Mouse (Mus musculus) olfactory bulb, adult 2 months (tissue): ENCODE results near the gene Pwp2. TPM values are rescaled to one million over a fixed set of nuclear protein-coding genes. Genes with fewer than 3 reads are reported as not detected.

Experiments used
- H3K27ac ChIP-seq: fragments of 200-500 bp; 2 replicates; pipeline ENCODE4 v1.5.1; 2012; ENCODE audit warnings: low read depth, low read length; ENCODE audit not compliant: insufficient read depth
- H3K4me1 ChIP-seq: fragments of 200-500 bp; 2 replicates; pipeline ENCODE4 v1.6.1; 2012; ENCODE audit warnings: low read length; ENCODE audit not compliant: control insufficient read depth, insufficient read depth
- H3K4me3 ChIP-seq: fragments of 200-500 bp; 2 replicates; pipeline ENCODE4 v1.5.1; 2012; ENCODE audit warnings: mild to moderate bottlenecking, low read depth, low read length, moderate library complexity; ENCODE audit not compliant: insufficient read depth
- CTCF ChIP-seq: fragments of 200-500 bp; IDR thresholded peaks from 2 replicates; pipeline ENCODE4 v1.5.1; 2012; ENCODE audit warnings: low read depth, mild to moderate bottlenecking, low read length, moderate library complexity; ENCODE audit not compliant: insufficient read depth
- POLR2A ChIP-seq: fragments of 200-500 bp; IDR thresholded peaks from 2 replicates; pipeline ENCODE4 v1.6.1; 2012; ENCODE audit warnings: mild to moderate bottlenecking, low read depth, low read length, moderate library complexity; ENCODE audit not compliant: insufficient read depth
- WGBS: fragments of 180-500 bp; shearing (Covaris S2); methylation state at CpG from one replicate; pipeline ENCODE4 v1.1.7; 2018; 5-methylcytosine and 5-hydroxymethylcytosine counted together
- polyA plus RNA-seq: library from polyadenylated mRNA; stranded (reverse); fragments of >200 nt; gene quantifications from 2 replicates; pipeline ENCODE4 v1.2.4, GENCODE M21; 2012; ENCODE audit warnings: low replicate concordance; ENCODE audit not compliant: missing spikeins, insufficient read depth, insufficient read length

Pwp2 gene
- polyA plus RNA-seq, 1 experiment = not detected

GRCm38 (mm10) chr10:78182321-78182720, 2.6 kb downstream of the Pwp2 start:
- Histone ChIP-seq H3K4me3 (no peak overlapping the region), H3K4me1 (peaks cover 5% of the 10 kb centered on the region), H3K27ac (no peak overlapping the region)
- WGBS = 94% methylated on average over 17 of the region's 17 CpGs
- TF ChIP-seq CTCF (no peak), POLR2A (no peak)

- no peak overlapping the region for H3K27ac ChIP-seq
- H3K4me1 ChIP-seq = no peaks in the 10 kb centered on the region
- WGBS = 95% methylated on average over 5 of the region's 5 CpGs
- TF ChIP-seq POLR2A = no peak
- TF ChIP-seq CTCF = no peak
- no peak overlapping the region for H3K4me3 ChIP-seq
These were observed 10.5 kb downstream of the Pwp2 start for GRCm38 (mm10) chr10:78174474-78174873.

GRCm38 (mm10) chr10:78171581-78171980, 13.4 kb downstream of the Pwp2 start:
- peaks cover 7% of the 10 kb centered on the region for H3K4me1 ChIP-seq
- 92% methylated on average over 9 of the region's 9 CpGs for WGBS
- TF ChIP-seq CTCF = no peak
- TF ChIP-seq POLR2A = no peak
- H3K27ac ChIP-seq = no peak overlapping the region
- H3K4me3 ChIP-seq = no peak overlapping the region

GRCm38 (mm10) chr10:78171057-78171456, 13.9 kb downstream of the Pwp2 start:
- peaks cover 7% of the 10 kb centered on the region for H3K4me1 ChIP-seq
- H3K27ac ChIP-seq = no peak overlapping the region
- 93% methylated on average over 7 of the region's 7 CpGs for WGBS
- no peak for TF ChIP-seq POLR2A
- TF ChIP-seq CTCF = no peak
- no peak overlapping the region for H3K4me3 ChIP-seq

- 50% methylated on average over 2 of the region's 2 CpGs for WGBS
- Histone ChIP-seq H3K4me1 (peaks cover 7% of the 10 kb centered on the region), H3K27ac (no peak overlapping the region), H3K4me3 (no peak overlapping the region)
- TF ChIP-seq CTCF (no peak), POLR2A (no peak)
These were observed 14.5 kb downstream of the Pwp2 start for GRCm38 (mm10) chr10:78170445-78170844.

- WGBS = under 1% methylated on average over 50 of the region's 50 CpGs
These were observed 15.5 kb downstream of the Pwp2 start, which contains the start of gene D10Jhu81e for GRCm38 (mm10) chr10:78169281-78170042. TSS of gene D10Jhu81e (minus strand) at chr10:78169782.

GRCm38 (mm10) chr10:78168792-78169191, 16.2 kb downstream of the Pwp2 start:
- H3K4me3 ChIP-seq = peak overlapping the region; percentile 81
- no peak overlapping the region for H3K27ac ChIP-seq
- TF ChIP-seq CTCF (no peak), POLR2A (0 out of 2 replicates have a peak, but pooled peaks have one; percentile 2)
- H3K4me1 ChIP-seq = peaks cover 7% of the 10 kb centered on the region
- 83% methylated on average over 11 of the region's 11 CpGs for WGBS

More at GRCm38 (mm10) chr10:78169281-78170042, 15.5 kb downstream of the Pwp2 start, which contains the start of gene D10Jhu81e:
- peak within 1 kb of the TSS; percentile 52 for H3K27ac ChIP-seq
- peaks cover 7% of the 10 kb centered on the region for H3K4me1 ChIP-seq
- H3K4me3 ChIP-seq = peak within 1 kb of the TSS; percentile 81
- TF ChIP-seq POLR2A = no peak; the same call in 1 of the 2 replicates
- TF ChIP-seq CTCF = no peak

- no peak overlapping the region for H3K27ac ChIP-seq
- no peak for TF ChIP-seq CTCF
- H3K4me3 ChIP-seq = no peak overlapping the region
- peaks cover 7% of the 10 kb centered on the region for H3K4me1 ChIP-seq
These were observed 17.2 kb downstream of the Pwp2 start for GRCm38 (mm10) chr10:78167775-78168174.

GRCm38 (mm10) chr10:78167333-78167732, 17.6 kb downstream of the Pwp2 start:
- H3K4me1 ChIP-seq = peaks cover 7% of the 10 kb centered on the region
- H3K4me3 ChIP-seq = no peak overlapping the region
- 72% methylated on average over 7 of the region's 7 CpGs for WGBS
- no peak for TF ChIP-seq POLR2A
- no peak for TF ChIP-seq CTCF
- no peak overlapping the region for H3K27ac ChIP-seq
